Mouse (Mus musculus) brain, embryonic 14.5 days (tissue): ENCODE measurements around the gene March4.

ENCODE experiments used
- CTCF ChIP-seq: fragments of 200-500 bp; IDR thresholded peaks from 2 replicates; pipeline ENCODE4 v1.5.1; 2012; ENCODE audit warnings: inconsistent platforms, mild to moderate bottlenecking, moderate library complexity, borderline replicate concordance; ENCODE audit not compliant: insufficient read depth, insufficient read length; ENCODE audit errors: extremely low read depth
- POLR2A ChIP-seq: fragments of 200-500 bp; IDR thresholded peaks from 2 replicates; pipeline ENCODE4 v1.6.1; 2012; ENCODE audit warnings: mild to moderate bottlenecking, inconsistent platforms, borderline replicate concordance; ENCODE audit not compliant: poor library complexity, insufficient read depth, insufficient read length, severe bottlenecking; ENCODE audit errors: extremely low read depth

DNA sequence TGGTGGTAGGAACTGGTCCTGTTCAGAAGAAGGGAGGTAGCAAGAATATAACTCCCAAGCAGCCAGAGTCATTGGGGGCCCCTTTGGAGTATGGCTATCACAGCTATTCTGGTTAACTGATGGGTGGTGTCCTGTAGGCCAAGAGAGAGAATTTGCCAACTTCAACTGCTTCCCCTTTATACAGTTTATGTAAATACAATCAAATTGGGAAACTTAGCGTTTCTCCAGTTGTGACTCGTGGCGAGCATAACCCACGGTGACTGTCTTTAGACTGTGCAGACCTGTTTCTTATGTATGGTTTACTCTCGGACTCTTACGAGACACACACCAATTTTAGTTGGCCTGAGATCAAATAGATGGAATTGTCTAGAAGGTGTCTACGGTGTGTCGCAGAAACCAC is 32.0 kb upstream of the March4 start:
- TF ChIP-seq CTCF = no peak
- TF ChIP-seq POLR2A = no peak
